Mouse (Mus musculus) cerebellum, adult 2 months (tissue): ENCODE data around the gene Psd.

Experiments
- CTCF ChIP-seq: fragments of 200-500 bp; IDR thresholded peaks from 2 replicates; pipeline ENCODE4 v1.5.1; 2011; ENCODE audit warnings: low read depth, mild to moderate bottlenecking, control low read depth, low read length, moderate library complexity, borderline replicate concordance; ENCODE audit not compliant: insufficient read depth
- POLR2A ChIP-seq: fragments of 200-500 bp; IDR thresholded peaks from 2 replicates; pipeline ENCODE4 v1.6.1; 2011; ENCODE audit warnings: low read length, control low read depth, borderline replicate concordance; ENCODE audit not compliant: insufficient read depth

DNA sequence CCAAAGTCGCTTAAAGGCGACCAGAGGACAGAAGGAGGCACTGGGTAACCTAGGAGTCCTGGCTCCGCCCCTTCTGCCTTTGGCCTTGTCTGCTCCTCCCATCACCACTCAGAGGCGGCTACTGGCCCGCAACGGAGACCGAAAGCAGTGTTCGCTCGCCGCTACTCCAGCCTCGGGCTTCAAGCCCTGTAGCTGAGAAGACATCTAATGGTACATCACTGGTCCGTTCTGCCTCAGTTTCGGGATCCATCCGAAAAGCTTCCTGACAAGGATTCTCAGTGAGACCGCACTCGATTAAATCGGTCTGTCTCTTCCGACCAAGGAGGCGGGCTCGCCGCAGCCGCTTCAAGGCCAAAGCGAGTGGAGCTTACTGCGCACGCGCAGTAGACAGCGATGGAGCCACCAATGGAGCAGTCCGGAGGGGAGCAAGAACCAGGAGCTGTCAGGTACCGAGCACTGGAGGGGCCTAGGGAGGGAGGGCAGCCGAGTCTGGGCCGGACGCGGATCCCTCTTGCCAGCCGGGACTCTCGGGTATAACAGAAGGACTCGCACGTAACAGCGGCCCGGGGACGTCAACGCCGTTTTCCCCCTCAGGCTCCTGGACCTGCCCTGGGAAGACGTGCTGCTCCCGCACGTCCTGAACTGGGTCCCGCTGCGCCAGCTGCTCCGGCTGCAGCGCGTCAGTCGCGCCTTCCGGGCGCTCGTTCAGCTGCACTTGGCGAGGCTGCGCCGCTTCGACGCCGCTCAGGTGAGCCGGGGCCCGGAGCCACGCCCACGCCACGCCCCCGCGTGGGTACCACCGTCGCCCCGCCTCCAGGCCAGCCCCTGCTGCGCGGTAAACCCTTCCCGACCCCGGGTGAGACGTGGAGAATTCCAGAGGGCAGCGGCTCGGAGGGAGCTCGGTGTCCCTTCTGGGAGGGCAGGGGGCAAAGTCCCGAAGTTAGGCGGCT lies 1.4 kb upstream of the Psd start, which contains the start of gene Fbxl15:
- TF ChIP-seq CTCF (no peak), POLR2A (peak; percentile 90)
